Mouse (Mus musculus): Measurements from ENCODE around the gene Rnls.
"Not testable (repeated sequence)": the region's sequence is repeated elsewhere in the genome, so short reads cannot be mapped to it uniquely, and the experiment has no call there.

Rnls gene

DNA sequence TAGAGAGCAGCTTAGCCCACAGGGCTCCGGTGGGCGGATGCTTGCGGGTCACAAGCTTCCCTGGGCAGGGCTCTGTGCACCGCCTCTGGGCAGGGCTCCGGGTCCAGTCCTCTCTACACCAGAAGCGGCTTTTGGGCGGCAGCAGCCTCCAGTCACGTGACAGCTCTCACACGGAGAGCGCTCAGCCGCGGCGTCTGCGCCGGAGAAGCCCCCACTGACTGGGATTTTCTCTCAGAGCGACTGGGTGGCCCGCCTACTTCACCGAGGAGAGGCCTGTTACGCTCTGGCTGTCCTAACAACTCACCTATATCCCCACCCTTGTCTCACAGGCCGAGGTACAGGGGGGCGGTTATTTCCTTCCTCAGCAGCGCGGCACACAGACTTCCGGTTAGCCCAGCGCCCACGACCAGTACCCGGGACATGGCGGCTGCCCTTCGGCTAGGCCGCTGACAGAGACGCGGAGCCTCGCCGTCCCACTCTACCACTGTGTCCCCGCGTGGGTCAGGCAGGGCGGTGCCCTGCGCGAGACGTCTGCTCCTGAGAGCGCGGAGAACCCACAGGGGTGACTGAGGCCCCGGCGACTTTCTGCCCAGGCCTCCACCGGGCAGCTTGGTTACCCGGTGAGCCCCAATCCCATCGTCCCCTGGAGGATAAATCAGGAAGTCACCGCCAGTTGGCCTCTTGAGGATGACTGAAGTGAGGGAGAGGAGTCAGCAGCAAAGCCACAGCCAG, at the start of gene Rnls:
Rnls (minus strand) TSS at position 645 of the 732 bp plus-strand sequence.
- DNase-seq (ENCODE audit: low spot score in 2 of 2), result peak; percentile 78 to 81

DNA sequence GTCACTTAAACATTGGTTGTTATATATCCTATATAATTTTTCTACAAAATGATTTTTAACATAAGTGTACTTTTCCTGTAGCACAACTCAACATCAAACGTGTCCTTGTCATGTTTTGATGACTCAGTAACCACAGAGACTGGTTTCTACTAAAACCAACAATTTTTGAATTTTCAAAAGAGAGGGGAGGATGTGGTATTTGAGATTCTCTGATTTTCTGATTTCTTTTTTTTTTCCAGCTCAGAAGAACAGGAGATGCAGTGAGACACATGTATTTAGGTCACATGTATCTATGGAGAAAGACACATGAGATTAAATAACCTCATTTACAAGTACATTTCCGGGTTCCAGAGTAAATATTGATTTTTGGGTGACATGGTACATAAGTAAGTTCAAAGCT, 37.4 kb upstream of the Rnls start:
- no peak for DNase-seq (ENCODE audit: low spot score in 2 of 2)

DNA sequence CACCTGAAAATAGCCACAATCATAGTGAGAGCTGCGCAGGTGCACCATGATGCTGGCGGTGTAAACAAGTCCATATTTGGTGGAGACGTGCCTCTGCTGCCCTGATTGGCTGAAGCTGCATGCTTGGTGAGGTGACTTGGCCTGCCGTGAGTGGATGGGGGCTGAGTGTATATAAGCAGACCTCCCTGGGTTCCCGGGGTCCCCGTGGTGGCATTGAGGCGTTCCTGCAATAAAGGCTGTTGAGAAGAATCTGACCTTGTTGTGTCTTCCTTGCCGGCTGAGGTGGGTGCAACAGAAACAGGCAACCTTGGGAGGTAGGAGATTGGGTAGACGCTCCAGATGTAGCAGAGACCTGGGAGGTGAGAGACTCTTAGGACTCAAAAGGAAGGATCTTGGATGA, 27.3 kb upstream of the Rnls start:
- DNase-seq (ENCODE audit: low spot score in 2 of 2), result not testable (repeated sequence)

DNA sequence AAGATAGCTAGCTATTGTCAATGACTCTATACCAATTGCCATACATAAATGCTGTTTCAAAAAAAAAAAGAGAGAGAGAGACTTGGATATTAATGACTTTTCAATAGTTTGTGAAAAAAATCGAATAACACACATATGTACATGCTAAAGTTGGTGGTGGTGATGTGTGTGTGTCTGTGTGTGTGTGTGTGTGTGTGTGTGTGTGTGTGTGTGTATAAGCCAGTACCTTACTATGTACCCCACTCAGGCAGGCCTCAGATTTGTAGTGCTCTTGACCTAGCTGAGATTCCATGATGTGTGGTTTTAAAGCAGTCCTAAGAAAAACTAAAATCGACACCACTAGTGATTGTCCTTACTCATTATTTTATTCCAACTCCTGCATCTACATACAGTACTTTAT, 11.3 kb downstream of the Rnls start:
- no peak for DNase-seq (ENCODE audit: low spot score in 2 of 2)

GRCm38 (mm10) chr19:33380386-33380785, 11.7 kb downstream of the Rnls start:
- DNase-seq (ENCODE audit: low spot score in 2 of 2), result no peak

- DNase-seq (ENCODE audit: low spot score in 2 of 2), result no peak
Measured at GRCm38 (mm10) chr19:33368808-33369207, 23.3 kb downstream of the Rnls start.

DNA sequence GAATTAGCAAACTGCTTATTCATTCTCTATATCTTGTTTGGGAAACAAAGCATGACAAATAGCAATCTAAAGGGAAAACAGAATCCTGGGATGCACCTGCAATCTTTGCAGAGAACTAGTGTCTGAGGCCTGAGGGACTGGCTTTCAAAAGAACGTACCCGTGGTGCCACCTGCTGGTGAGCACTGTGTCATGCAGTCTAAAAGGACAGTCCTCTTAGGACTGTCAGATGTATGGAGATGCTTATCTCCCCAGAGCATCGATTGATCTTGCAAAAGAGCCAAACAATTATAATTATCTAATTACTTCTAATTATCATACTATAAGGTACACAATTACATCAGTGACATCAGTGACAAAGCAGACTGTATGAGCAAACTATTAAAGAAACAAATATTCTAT, 25.4 kb downstream of the Rnls start:
- peak; percentile 39 to 65 for DNase-seq (ENCODE audit: low spot score in 2 of 2)

DNA sequence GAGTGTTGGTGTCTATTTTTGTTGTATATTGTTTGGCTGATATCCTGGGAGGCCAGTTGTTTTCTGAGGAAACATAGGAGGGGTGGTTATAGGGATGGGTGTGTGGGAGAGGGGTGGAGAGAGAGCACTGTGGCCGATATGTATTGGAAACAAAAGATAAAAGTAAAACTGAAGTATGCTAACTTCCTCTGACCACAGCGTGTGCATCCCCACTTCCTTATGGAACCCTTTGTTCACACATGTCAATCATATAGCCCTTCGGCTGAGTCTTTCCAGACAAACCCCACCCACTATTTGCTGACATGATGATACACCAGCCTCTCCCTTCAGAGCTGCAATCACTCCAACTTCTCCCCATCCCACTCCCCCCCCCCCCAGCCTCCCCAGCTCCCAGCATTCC, 35.1 kb downstream of the Rnls start:
- no peak for DNase-seq (ENCODE audit: low spot score in 2 of 2)

DNA sequence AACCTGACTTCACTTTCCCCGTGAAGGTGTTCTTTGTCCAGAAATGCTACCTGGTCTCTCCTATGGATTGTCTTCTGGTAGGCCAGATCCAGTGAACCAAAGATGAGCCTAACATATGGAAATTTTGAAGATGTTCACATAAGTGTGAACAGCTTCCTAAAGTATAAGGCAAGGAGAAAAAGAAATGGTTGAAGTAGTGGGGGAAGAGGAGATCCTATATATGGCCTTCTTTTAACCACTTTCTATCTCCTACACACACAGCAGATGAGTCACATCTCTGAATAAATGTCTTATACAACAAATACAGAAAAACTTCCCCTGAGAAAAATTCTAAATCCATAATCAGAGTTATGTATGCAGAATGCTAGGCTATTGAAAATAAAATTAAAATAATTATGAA, 52.0 kb downstream of the Rnls start:
- DNase-seq (ENCODE audit: low spot score in 2 of 2), result no peak

GRCm38 (mm10) chr19:33326706-33327641, 65.1 kb downstream of the Rnls start:
- no peak for DNase-seq (ENCODE audit: low spot score in 2 of 2)

DNA sequence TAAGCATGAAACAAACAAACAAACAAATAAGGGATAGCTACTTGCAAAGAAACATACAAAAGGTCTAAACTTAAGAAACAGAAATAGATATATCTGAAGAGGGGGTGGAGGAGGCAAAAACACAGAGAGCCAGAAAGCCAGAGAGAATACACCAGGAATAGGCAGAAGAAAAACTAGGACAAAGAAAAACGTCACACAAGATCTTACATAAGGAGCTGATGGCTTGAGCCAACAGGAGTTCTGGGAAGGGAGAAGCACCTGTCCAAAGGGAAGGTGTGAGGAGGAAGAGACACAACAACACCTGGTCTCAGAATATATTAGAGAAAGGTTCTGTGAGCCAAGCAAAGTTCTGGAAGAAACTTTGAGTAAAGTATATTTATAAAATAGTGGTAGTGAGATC, 73.3 kb downstream of the Rnls start:
- DNase-seq (ENCODE audit: low spot score in 2 of 2), result no peak

- DNase-seq (ENCODE audit: low spot score in 2 of 2), result no peak
Measured at GRCm38 (mm10) chr19:33317130-33317529, 75.0 kb downstream of the Rnls start.

DNA sequence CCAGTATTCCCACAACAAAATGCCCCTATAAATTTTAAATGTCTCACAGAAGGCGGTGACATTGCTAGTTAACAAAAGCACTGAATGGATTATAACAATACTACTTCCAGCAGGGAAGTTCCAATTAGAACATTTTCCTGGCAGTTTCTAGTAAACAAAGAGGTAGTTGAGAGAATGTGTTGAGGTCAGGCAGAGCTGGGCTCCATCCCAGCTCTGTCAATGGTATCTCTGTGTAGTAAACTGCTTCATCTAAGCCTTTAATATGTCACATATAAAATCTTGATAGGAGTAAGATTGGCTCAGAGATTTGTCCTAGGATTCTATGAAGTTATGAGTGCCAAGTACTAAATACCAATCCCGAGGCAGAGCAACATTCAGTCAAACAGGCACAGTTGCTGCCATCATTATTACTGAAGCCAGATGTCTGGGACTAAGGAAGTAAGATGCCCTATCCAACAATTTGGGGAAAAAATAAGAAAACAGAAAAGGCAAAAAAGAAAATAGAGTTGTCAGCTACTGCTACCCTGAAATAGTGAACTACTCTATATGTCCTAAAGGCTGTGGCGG, 92.3 kb downstream of the Rnls start:
- no peak for DNase-seq (ENCODE audit: low spot score in 2 of 2)

DNA sequence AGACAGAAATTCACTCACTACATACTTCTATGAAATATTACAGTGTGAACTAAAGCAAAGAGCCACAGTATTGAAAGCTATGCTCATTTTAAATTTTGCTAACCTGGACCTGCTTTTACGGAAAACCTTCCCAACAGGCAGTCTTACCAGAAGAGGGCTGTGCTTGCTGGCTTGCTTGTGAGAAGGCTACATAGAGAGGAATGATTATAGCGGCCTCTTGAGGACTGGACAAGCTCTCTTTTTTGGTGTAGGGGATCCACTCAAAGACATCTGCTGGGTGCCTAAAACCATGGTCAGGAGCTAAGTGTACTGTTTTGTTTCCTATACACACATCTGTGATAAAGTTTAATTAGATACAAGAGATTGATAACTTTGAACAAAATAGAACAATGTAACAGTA, 95.8 kb downstream of the Rnls start:
- DNase-seq (ENCODE audit: low spot score in 2 of 2), result no peak

DNA sequence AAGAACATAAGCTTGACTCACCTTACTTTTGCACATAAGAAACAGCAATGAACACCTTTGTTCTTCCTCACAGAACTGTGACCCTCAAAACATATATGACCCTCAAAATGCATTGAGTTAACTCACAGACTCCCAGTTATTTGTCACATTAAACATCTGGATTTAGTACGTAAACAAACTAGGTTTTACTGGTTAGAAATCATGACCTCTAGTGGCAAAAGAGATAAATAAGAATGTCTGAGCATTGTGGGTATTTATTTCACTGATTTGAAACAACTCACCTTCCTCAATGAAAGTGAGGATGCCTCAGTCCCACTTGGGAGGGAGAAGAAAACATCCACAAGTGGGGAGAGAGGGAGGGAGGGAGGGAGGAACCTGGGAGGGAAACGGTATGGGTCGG, 109.1 kb downstream of the Rnls start:
- DNase-seq (ENCODE audit: low spot score in 2 of 2), result no peak

DNA sequence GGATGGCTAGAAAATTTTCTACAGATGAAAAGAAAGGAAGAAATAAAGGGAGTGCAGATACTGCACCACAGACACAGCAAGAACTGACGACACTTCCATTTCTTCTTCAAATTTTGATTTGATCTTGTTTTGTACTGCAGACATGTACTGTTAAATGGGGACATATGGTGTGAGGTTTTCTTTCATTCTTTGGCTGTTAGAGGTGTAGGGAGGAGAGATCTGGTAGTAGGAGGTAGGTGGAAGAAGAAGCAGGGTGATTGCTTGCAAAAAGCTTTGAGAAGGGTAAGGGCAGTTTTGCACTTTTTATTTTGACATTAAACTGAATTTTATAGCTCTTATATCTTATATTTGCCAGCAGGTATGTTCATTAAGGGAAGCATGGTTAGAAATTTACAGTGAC, 115.7 kb downstream of the Rnls start:
- no peak for DNase-seq (ENCODE audit: low spot score in 2 of 2)

GRCm38 (mm10) chr19:33273676-33274075, 118.4 kb downstream of the Rnls start:
- no peak for DNase-seq (ENCODE audit: low spot score in 2 of 2)

DNA sequence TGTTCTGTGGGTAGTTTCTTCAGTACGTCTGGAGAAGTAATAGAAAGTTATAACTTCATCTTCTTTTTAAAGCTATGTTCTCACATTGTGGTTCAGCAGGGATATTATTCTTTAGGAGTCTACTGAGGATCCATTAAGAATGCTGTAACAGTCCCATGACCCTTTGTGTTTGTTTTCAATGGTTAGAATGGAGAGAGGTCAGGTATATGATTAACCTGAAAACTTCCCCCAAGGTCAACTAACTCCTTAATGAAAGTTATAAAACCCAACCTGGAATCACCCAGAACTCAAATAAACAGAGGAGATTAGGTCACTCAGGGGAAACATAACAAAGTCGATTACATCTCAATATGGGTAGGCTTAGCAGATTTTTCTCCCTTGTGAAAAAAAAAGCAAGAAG, 120.5 kb downstream of the Rnls start:
- DNase-seq (ENCODE audit: low spot score in 2 of 2), result no peak

- no peak for DNase-seq (ENCODE audit: low spot score in 2 of 2)
Measured at GRCm38 (mm10) chr19:33270231-33270630, 121.9 kb downstream of the Rnls start.

DNA sequence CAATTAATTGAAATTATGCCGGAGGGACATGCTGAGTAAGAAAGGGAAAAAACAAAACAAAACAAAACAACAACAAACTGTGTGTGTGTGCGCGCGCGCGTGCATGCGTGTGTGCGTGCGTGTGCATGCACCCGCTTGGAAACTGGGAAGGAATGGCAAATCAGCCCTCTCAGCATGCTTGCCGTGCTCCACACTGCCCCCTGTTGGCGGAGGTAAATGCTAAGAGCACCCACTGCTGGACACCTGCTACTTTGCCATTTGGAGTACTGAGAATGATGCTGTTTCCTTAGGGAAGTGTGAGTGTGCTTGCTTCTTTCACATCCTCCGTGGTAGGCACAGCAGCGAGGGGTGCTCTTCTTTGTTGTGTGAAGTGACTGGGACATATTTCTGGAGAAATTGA, 124.1 kb downstream of the Rnls start:
- peak; percentile 5 to 18 for DNase-seq (ENCODE audit: low spot score in 2 of 2)

GRCm38 (mm10) chr19:33265245-33265644, 126.8 kb downstream of the Rnls start:
- DNase-seq (ENCODE audit: low spot score in 2 of 2), result no peak

DNA sequence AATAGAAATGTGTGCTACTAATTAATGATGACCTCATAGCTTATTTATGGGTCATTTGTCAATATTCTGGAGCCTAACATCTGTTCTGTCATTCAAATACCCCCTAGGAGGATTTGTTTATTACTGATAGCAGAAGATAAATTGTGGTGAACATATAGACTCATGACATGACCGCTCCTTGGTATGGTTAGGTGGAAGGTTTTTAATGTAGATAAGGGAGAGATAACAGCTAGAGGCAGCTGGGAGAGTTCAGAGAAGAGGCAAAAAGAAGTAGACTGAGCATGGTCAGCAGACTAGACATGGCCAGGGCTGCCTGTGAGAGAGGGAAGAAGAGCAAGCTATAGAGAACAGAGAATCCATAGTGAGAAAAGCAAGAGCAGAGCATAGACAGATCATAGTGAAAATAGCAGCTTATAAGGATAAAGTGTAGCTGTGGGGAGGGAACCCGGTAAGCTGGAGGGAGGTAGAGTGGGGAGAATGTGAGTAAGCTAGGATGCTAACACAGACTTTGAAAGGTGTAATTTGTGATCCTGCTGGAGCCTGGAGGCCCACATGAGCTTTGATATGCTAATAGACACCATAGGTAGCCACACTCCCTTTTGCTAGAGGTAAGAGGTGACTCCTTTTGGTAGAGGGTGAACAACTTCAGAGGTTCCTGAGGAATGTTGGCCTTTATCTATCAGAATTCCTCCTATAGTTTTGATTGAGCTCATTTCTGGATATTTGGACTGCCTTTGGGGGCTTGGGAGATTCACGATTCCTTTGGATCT, 127.7 kb downstream of the Rnls start:
- DNase-seq (ENCODE audit: low spot score in 2 of 2), result no peak
